Mouse (Mus musculus) liver, embryonic 14.5 days (tissue): ENCODE measurements around the gene Ankrd11. TPM values are rescaled to one million over a fixed set of nuclear protein-coding genes. Genes with fewer than 3 reads are reported as not detected.

Source experiments
- ATAC-seq: fragments of 200-750 bp; cut with Nextera tagmentation; 2 replicates; pipeline ENCODE4 v1.8.0; 2017; ENCODE audit warnings: moderate number of reproducible peaks, mild to moderate bottlenecking, moderate library complexity; ENCODE audit not compliant: insufficient read depth
- DNase-seq, 3 experiments: peaks; one replicate each; pipeline ENCODE4 v3.0.0-alpha.2; 2012 to 2013; ENCODE audit warnings: low read depth in 3 of 3, low spot score in 3 of 3
- H3K27ac ChIP-seq: fragments of 300-500 bp; sonication (generic); 2 replicates; pipeline ENCODE4 v1.5.1; 2014; ENCODE audit warnings: moderate library complexity, mild to moderate bottlenecking, control low read depth, inconsistent platforms
- H3K27me3 ChIP-seq: fragments of 300-500 bp; sonication (generic); 2 replicates; pipeline ENCODE4 v1.6.1; 2014; ENCODE audit warnings: mild to moderate bottlenecking, low read length, moderate library complexity; ENCODE audit not compliant: control insufficient read depth, insufficient read depth
- H3K36me3 ChIP-seq: fragments of 300-500 bp; sonication (generic); replicated peaks from 2 replicates; pipeline ENCODE4 v1.6.1; 2014; ENCODE audit warnings: low read depth; ENCODE audit not compliant: control insufficient read depth, insufficient read depth
- H3K4me1 ChIP-seq, 2 experiments: fragments of 200-500 bp in 1 of 2; fragments of 300-500 bp in 1 of 2; sonication (generic) in 1 of 2; replicated peaks; 2 replicates each; pipeline ENCODE4 v1.6.1; 2012 to 2014; ENCODE audit warnings: antibody characterized with exemption in 1 of 2, inconsistent platforms in 1 of 2, low read length in 1 of 2; ENCODE audit not compliant: control insufficient read depth in 2 of 2, insufficient read depth in 2 of 2
- H3K4me2 ChIP-seq: fragments of 300-500 bp; sonication (generic); 2 replicates; pipeline ENCODE4 v1.6.1; 2014; ENCODE audit warnings: low read depth, mild to moderate bottlenecking, control low read depth, moderate library complexity
- H3K4me3 ChIP-seq, 2 experiments: fragments of 200-500 bp in 1 of 2; fragments of 300-500 bp in 1 of 2; sonication (generic) in 1 of 2; 2 replicates each; pipeline ENCODE4 v1.5.1; 2012 to 2014; ENCODE audit warnings: low read depth in 2 of 2, low read length in 2 of 2, mild to moderate bottlenecking in 2 of 2, control low read depth in 1 of 2, inconsistent platforms in 1 of 2, moderate library complexity in 1 of 2; ENCODE audit not compliant: insufficient read depth in 1 of 2
- H3K9ac ChIP-seq: fragments of 300-500 bp; sonication (generic); replicated peaks from 2 replicates; pipeline ENCODE4 v1.6.1; 2014; ENCODE audit warnings: mild to moderate bottlenecking, control low read depth, moderate library complexity
- H3K9me3 ChIP-seq: fragments of 300-500 bp; sonication (generic); 2 replicates; pipeline ENCODE4 v1.6.1; 2016; ENCODE audit warnings: low read length, mixed read lengths; ENCODE audit not compliant: control insufficient read depth
- CTCF ChIP-seq: IDR thresholded peaks from 2 replicates; pipeline ENCODE4 v1.5.1; 2016; ENCODE audit warnings: antibody characterized with exemption, low read depth, control low read depth
- EP300 ChIP-seq: IDR thresholded peaks from 2 replicates; pipeline ENCODE4 v1.6.1; 2016; ENCODE audit warnings: antibody characterized with exemption, low read depth
- WGBS: fragments of 180-500 bp; shearing (Covaris S2); extraction: QIAGEN DNeasy Blood & Tissue Kit; methylation state at CpG from one replicate; pipeline ENCODE4 v1.1.7; 2014; ENCODE audit not compliant: insufficient replicate concordance; 5-methylcytosine and 5-hydroxymethylcytosine counted together
- polyA plus RNA-seq, 2 experiments: library from polyadenylated mRNA; depleted of rRNA in 1 of 2; stranded (reverse) in 1 of 2; unstranded in 1 of 2; fragments of >200 nt; fragmentation: Nextera tagmentation in 1 of 2; extraction: Ambion mirVana in 1 of 2; gene quantifications; 2 replicates each; pipeline versions ENCODE4 v1.2.1 to v1.2.3; 2012 to 2014

Gene Ankrd11
- polyA plus RNA-seq, 2 experiments, result 10.8 to 12.4 TPM

GRCm38 (mm10) chr8:122954090-122954799 is 87.8 kb downstream of the Ankrd11 start:
- Histone ChIP-seq H3K4me2 (no peak overlapping the region), H3K4me1 (peaks cover 15 to 54% of the 10 kb centered on the region in 2 experiments), H3K4me3 (no peak overlapping the region), H3K9ac (no peak overlapping the region), H3K27me3 (no peaks in the 10 kb centered on the region), H3K9me3 (no peaks in the 10 kb centered on the region), H3K36me3 (no peaks in the 10 kb centered on the region), H3K27ac (no peak overlapping the region)
- no peak for ATAC-seq
- no peak for DNase-seq
- WGBS, result 21% methylated on average over 3 of the region's 3 CpGs
- no peak for TF ChIP-seq CTCF
- TF ChIP-seq EP300, result no peak

- TF ChIP-seq CTCF, result no peak
- no peak for TF ChIP-seq EP300
- no peak overlapping the region for H3K4me3 ChIP-seq
- H3K27ac ChIP-seq, result no peak overlapping the region
- no peak overlapping the region for H3K9ac ChIP-seq
- H3K27me3 ChIP-seq, result no peaks in the 10 kb centered on the region
- H3K9me3 ChIP-seq, result no peaks in the 10 kb centered on the region
- DNase-seq (no peak), ATAC-seq (no peak)
- no peaks in the 10 kb centered on the region for H3K36me3 ChIP-seq
- peaks cover 15 to 50% of the 10 kb centered on the region in 2 experiments for H3K4me1 ChIP-seq
- WGBS, result 43% methylated on average over 6 of the region's 6 CpGs
- no peak overlapping the region for H3K4me2 ChIP-seq
These were observed 89.0 kb downstream of the Ankrd11 start for GRCm38 (mm10) chr8:122953028-122953427.

GRCm38 (mm10) chr8:122951456-122951855 is 90.6 kb downstream of the Ankrd11 start:
- no peaks in the 10 kb centered on the region for H3K27me3 ChIP-seq
- DNase-seq (no peak), ATAC-seq (no peak)
- peaks cover 15 to 44% of the 10 kb centered on the region in 2 experiments for H3K4me1 ChIP-seq
- H3K4me3 ChIP-seq, result no peak overlapping the region
- no peaks in the 10 kb centered on the region for H3K9me3 ChIP-seq
- no peak overlapping the region for H3K27ac ChIP-seq
- no peak overlapping the region for H3K9ac ChIP-seq
- H3K4me2 ChIP-seq, result no peak overlapping the region
- no peak for TF ChIP-seq CTCF
- TF ChIP-seq EP300, result no peak
- 67% methylated on average over 5 of the region's 5 CpGs for WGBS
- H3K36me3 ChIP-seq, result no peaks in the 10 kb centered on the region

- DNase-seq (no peak), ATAC-seq (no peak)
- Histone ChIP-seq H3K4me1 (peaks cover 4 to 30% of the 10 kb centered on the region in 2 experiments), H3K27ac (no peak overlapping the region), H3K4me2 (no peak overlapping the region), H3K27me3 (no peaks in the 10 kb centered on the region), H3K36me3 (no peaks in the 10 kb centered on the region), H3K4me3 (no peak overlapping the region), H3K9me3 (no peaks in the 10 kb centered on the region), H3K9ac (no peak overlapping the region)
- 66% methylated on average over 5 of the region's 5 CpGs for WGBS
- no peak for TF ChIP-seq CTCF
- TF ChIP-seq EP300, result no peak
These were observed 92.4 kb downstream of the Ankrd11 start for GRCm38 (mm10) chr8:122949701-122950100.

GRCm38 (mm10) chr8:122945775-122946174 is 96.3 kb downstream of the Ankrd11 start:
- Histone ChIP-seq H3K4me2 (no peak overlapping the region), H3K27ac (no peak overlapping the region), H3K27me3 (no peaks in the 10 kb centered on the region), H3K9ac (no peak overlapping the region), H3K4me1 (peaks cover 0 to 4% of the 10 kb centered on the region in 2 experiments; a peak in 2 of 4 replicates), H3K36me3 (no peaks in the 10 kb centered on the region), H3K9me3 (no peaks in the 10 kb centered on the region), H3K4me3 (no peak overlapping the region)
- no peak for DNase-seq
- TF ChIP-seq EP300 (no peak), CTCF (no peak)
- WGBS, result 78% methylated on average over 2 of the region's 2 CpGs
- no peak for ATAC-seq
